Mouse (Mus musculus) forebrain, postnatal 0 days (tissue): ENCODE results near the gene Pcsk6. TPM values are rescaled to one million over a fixed set of nuclear protein-coding genes. Genes with fewer than 3 reads are reported as not detected.

Source experiments
- ATAC-seq: fragments of 200-750 bp; cut with Nextera tagmentation; 2 replicates; pipeline ENCODE4 v1.8.0; 2017; ENCODE audit warnings: mild to moderate bottlenecking, moderate library complexity
- DNase-seq: peaks from one replicate; pipeline ENCODE4 v3.0.0-alpha.2; 2015
- H3K27ac ChIP-seq: fragments of 300-500 bp; sonication (generic); 2 replicates; pipeline ENCODE4 v1.5.1; 2014; ENCODE audit warnings: low read depth, mild to moderate bottlenecking, antibody characterized with exemption, low read length, moderate library complexity, mixed read lengths
- H3K27me3 ChIP-seq: fragments of 300-500 bp; sonication (generic); 2 replicates; pipeline ENCODE4 v1.6.1; 2014; ENCODE audit warnings: mild to moderate bottlenecking, low read length, mixed read lengths; ENCODE audit not compliant: insufficient read depth
- H3K36me3 ChIP-seq: fragments of 300-500 bp; sonication (generic); 2 replicates; pipeline ENCODE4 v1.6.1; 2014; ENCODE audit warnings: mild to moderate bottlenecking, moderate library complexity; ENCODE audit not compliant: insufficient read depth
- H3K4me1 ChIP-seq: fragments of 300-500 bp; sonication (generic); 2 replicates; pipeline ENCODE4 v1.6.1; 2014; ENCODE audit warnings: antibody characterized with exemption; ENCODE audit not compliant: insufficient read depth
- H3K4me2 ChIP-seq: fragments of 300-500 bp; sonication (generic); 2 replicates; pipeline ENCODE4 v1.6.1; 2014; ENCODE audit warnings: low read depth, mild to moderate bottlenecking, moderate library complexity
- H3K4me3 ChIP-seq: fragments of 300-500 bp; sonication (generic); 2 replicates; pipeline ENCODE4 v1.5.1; 2014; ENCODE audit warnings: low read depth, low read length, mixed read lengths
- H3K9ac ChIP-seq: fragments of 300-500 bp; sonication (generic); 2 replicates; pipeline ENCODE4 v1.6.1; 2014; ENCODE audit warnings: mild to moderate bottlenecking
- H3K9me3 ChIP-seq: fragments of 300-500 bp; sonication (generic); 2 replicates; pipeline ENCODE4 v1.6.1; 2016; ENCODE audit warnings: low read length
- CTCF ChIP-seq: sonication (generic); IDR thresholded peaks from 2 replicates; pipeline ENCODE4 v1.5.1; 2016; ENCODE audit warnings: antibody characterized with exemption, control low read depth, low read depth
- WGBS: fragments of 180-500 bp; shearing (Covaris S2); extraction: QIAGEN DNeasy Blood & Tissue Kit; methylation state at CpG from one replicate; pipeline ENCODE4 v1.1.7; 2014; 5-methylcytosine and 5-hydroxymethylcytosine counted together
- polyA plus RNA-seq: library from polyadenylated mRNA; unstranded; fragments of >200 nt; fragmentation: Nextera tagmentation; extraction: Ambion mirVana; gene quantifications from 2 replicates; pipeline ENCODE4 v1.2.1, GENCODE M21; 2015
- total RNA-seq: library from RNA; depleted of rRNA; stranded (reverse); fragments of >200 nt; gene quantifications from 2 replicates; pipeline ENCODE4 v1.2.3, GENCODE M21; 2014

Pcsk6 gene
- total and polyA plus RNA-seq, 2 experiments from 2014 or later, result 2.4 to 10.2 TPM

- ATAC-seq (no peak), DNase-seq (no peak)
- Histone ChIP-seq H3K4me1 (no peaks in the 10 kb centered on the region), H3K27me3 (no peaks in the 10 kb centered on the region), H3K9me3 (no peaks in the 10 kb centered on the region), H3K36me3 (no peaks in the 10 kb centered on the region), H3K27ac (no peak overlapping the region), H3K4me2 (no peak overlapping the region), H3K4me3 (no peak overlapping the region), H3K9ac (no peak overlapping the region)
- WGBS, result 80% methylated on average over 6 of the region's 6 CpGs
- no peak for TF ChIP-seq CTCF
Measured at GRCm38 (mm10) chr7:66010518-66010917, 149.0 kb downstream of the Pcsk6 start.

DNA sequence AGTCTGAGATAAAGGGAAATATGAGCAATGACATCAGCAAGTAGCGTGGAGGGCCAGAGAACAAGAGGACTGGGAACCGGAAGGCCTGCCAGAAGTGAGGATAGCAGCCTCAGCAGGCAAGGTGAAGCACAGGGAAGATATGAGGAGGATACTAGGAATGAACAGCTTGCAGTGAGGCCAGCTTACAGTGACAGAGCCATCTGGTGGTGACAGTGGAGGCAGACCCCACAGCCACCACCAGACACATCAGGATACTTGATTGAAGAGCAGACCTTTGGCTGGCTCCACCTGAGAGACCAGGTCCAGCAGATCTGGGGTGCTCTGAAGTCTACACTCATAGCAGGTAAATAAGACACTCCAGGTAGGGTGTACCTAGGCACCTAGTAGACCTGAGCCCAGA is 166.2 kb downstream of the Pcsk6 start:
- DNase-seq (peak; percentile 40), ATAC-seq (peak; percentile 56; the same call in 1 of the 2 replicates)
- H3K4me2 ChIP-seq, result no peak overlapping the region
- no peaks in the 10 kb centered on the region for H3K9me3 ChIP-seq
- H3K27me3 ChIP-seq, result no peaks in the 10 kb centered on the region
- no peaks in the 10 kb centered on the region for H3K4me1 ChIP-seq
- WGBS, result 87% methylated on average over 2 of the region's 2 CpGs
- no peaks in the 10 kb centered on the region for H3K36me3 ChIP-seq
- H3K9ac ChIP-seq, result no peak overlapping the region
- no peak overlapping the region for H3K27ac ChIP-seq
- TF ChIP-seq CTCF, result peak; percentile 70
- H3K4me3 ChIP-seq, result no peak overlapping the region

DNA sequence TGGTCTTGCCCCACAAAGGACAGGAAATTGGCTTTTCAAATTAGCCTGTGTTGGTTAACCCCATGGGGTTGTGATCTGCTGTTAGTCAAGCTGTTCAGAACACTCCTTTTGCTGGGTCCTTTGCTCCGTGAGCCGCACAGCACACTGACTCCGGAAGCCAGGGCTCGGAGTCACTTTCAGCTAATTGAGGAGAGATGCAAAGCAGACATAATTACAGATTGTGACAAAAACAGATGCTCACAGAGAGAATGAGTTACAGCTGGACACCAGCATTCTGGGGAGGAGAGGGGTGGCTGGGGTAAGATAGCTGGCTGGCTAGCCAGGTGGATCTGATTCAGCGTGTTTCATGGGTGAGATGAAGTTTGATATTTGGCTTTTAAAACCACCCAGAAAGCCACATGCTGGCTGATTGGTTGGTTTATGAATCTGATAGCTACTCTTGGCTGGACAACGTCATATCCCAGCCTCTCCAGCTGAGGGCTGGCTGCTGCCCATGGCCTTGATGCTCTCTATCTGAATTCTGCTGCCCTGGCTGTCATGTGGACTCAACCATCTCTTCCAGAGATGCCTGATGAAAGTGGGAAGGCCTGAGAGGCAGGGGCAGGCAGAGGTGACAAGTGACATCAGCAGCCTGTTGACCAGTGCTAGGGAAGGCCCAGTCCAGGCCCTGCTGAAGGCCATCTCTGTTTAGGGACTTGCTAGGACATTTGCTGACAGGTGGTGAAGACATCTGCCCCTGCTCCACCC is 167.4 kb downstream of the Pcsk6 start:
- no peaks in the 10 kb centered on the region for H3K27me3 ChIP-seq
- no peaks in the 10 kb centered on the region for H3K4me1 ChIP-seq
- 65% methylated on average over 6 of the region's 6 CpGs for WGBS
- no peaks in the 10 kb centered on the region for H3K9me3 ChIP-seq
- ATAC-seq, result peak; percentile 55
- no peak overlapping the region for H3K4me3 ChIP-seq
- no peak for DNase-seq
- no peak overlapping the region; the same call in 1 of the 2 replicates for H3K27ac ChIP-seq
- no peak for TF ChIP-seq CTCF
- H3K4me2 ChIP-seq, result no peak overlapping the region
- H3K9ac ChIP-seq, result no peak overlapping the region
- no peaks in the 10 kb centered on the region for H3K36me3 ChIP-seq

- H3K27me3 ChIP-seq, result no peaks in the 10 kb centered on the region
- H3K27ac ChIP-seq, result no peak overlapping the region
- H3K4me1 ChIP-seq, result no peaks in the 10 kb centered on the region
- no peaks in the 10 kb centered on the region for H3K9me3 ChIP-seq
- DNase-seq (no peak), ATAC-seq (no peak)
- H3K36me3 ChIP-seq, result no peaks in the 10 kb centered on the region
- no peak overlapping the region for H3K9ac ChIP-seq
- TF ChIP-seq CTCF, result no peak
- no peak overlapping the region for H3K4me3 ChIP-seq
- 77% methylated on average over 8 of the region's 8 CpGs for WGBS
- H3K4me2 ChIP-seq, result no peak overlapping the region
Measured at GRCm38 (mm10) chr7:66036809-66037208, 175.3 kb downstream of the Pcsk6 start.

- Histone ChIP-seq H3K9me3 (no peaks in the 10 kb centered on the region), H3K4me2 (no peak overlapping the region), H3K27me3 (no peaks in the 10 kb centered on the region), H3K4me1 (no peaks in the 10 kb centered on the region), H3K36me3 (no peaks in the 10 kb centered on the region), H3K27ac (no peak overlapping the region), H3K4me3 (no peak overlapping the region), H3K9ac (no peak overlapping the region)
- DNase-seq (no peak), ATAC-seq (no peak)
- TF ChIP-seq CTCF, result no peak
- 74% methylated on average over 3 of the region's 3 CpGs for WGBS
Measured at GRCm38 (mm10) chr7:66038261-66038660, 176.7 kb downstream of the Pcsk6 start.

GRCm38 (mm10) chr7:66038730-66039129 is 177.2 kb downstream of the Pcsk6 start:
- DNase-seq (no peak), ATAC-seq (no peak)
- Histone ChIP-seq H3K4me1 (peaks cover under 1% of the 10 kb centered on the region; the same call in 1 of the 2 replicates), H3K9me3 (no peaks in the 10 kb centered on the region), H3K4me3 (no peak overlapping the region), H3K27ac (no peak overlapping the region), H3K36me3 (no peaks in the 10 kb centered on the region), H3K27me3 (no peaks in the 10 kb centered on the region), H3K4me2 (no peak overlapping the region), H3K9ac (no peak overlapping the region)
- no peak for TF ChIP-seq CTCF
- 70% methylated on average over 11 of the region's 11 CpGs for WGBS

DNA sequence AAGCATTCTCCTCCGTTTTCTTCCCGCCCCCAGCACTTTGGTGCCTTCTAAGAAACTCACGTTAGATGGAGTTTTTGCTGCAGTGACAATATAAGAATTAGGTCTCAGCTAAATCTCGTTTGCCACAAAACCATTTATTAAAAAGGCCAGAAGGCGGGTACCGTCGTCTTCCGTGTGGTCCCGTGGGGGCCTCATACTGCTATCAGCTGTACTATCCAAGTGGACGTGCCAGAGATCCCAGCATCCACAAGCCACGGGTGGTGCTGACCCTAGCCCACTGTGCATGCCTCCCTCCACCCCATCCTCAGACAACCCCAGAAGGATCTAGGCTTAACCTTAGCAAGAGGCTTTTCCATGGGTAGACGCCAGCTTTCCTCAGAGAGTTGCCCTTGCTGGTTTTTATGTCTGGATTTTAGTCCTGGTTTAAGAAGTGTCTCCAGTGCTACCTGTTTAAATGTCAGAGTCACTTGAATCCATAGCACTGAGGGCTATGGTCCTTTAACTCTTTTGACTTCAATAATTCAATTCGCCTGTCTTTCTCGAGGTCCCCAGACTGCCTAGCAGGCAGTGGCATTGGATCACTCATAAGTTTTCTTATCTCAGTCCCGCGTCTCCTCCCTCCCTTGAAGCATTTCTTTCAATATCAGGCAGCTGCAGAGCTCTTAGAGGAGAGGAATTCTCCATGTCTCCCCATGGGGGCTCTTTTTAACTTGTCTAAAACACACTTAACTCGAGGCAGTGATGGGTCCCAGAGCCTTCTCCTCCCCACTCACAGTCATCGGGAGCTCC is 178.7 kb downstream of the Pcsk6 start:
- Histone ChIP-seq H3K27ac (no peak overlapping the region), H3K4me1 (peaks cover 2% of the 10 kb centered on the region; the same call in 1 of the 2 replicates), H3K27me3 (no peaks in the 10 kb centered on the region), H3K4me3 (no peak overlapping the region), H3K4me2 (no peak overlapping the region), H3K9ac (no peak overlapping the region), H3K9me3 (no peaks in the 10 kb centered on the region), H3K36me3 (no peaks in the 10 kb centered on the region)
- WGBS, result 82% methylated on average over 18 of the region's 18 CpGs
- TF ChIP-seq CTCF, result no peak
- DNase-seq (no peak), ATAC-seq (no peak)
